Mouse (Mus musculus): ENCODE measurements around the gene Fam162a.

GRCm38 (mm10) chr16:36067694-36068093, 3.7 kb downstream of the Fam162a start:
- TF ChIP-seq EP300 (IDR thresholded peaks at IDR 0.05; ENCODE audit: insufficient read depth, low read depth, low read length), result no peak
- TF ChIP-seq POLR2A (IDR thresholded peaks at IDR 0.05; ENCODE audit: insufficient read depth, low read length), result no peak

All from ES-Bruce4 (cell line).